Mouse (Mus musculus) midbrain, embryonic 11.5 days (tissue): ENCODE measurements around the gene Fgd6. TPM values are rescaled to one million over a fixed set of nuclear protein-coding genes. Genes with fewer than 3 reads are reported as not detected.

ENCODE experiments used
- ATAC-seq: fragments of 200-750 bp; cut with Nextera tagmentation; 2 replicates; pipeline ENCODE4 v1.8.0; 2017; ENCODE audit warnings: moderate TSS enrichment, moderate library complexity; ENCODE audit not compliant: low FRiP score
- DNase-seq: peaks from one replicate; pipeline ENCODE4 v3.0.0; 2015; ENCODE audit warnings: low spot score; ENCODE audit errors: missing footprints
- H3K27ac ChIP-seq: fragments of 300-500 bp; sonication (generic); 2 replicates; pipeline ENCODE4 v1.5.1; 2014; ENCODE audit warnings: low read depth, low read length
- H3K27me3 ChIP-seq: fragments of 300-500 bp; sonication (generic); 2 replicates; pipeline ENCODE4 v1.6.1; 2014; ENCODE audit warnings: mild to moderate bottlenecking, low read length, moderate library complexity, mixed read lengths; ENCODE audit not compliant: control insufficient read depth, insufficient read depth
- H3K36me3 ChIP-seq: fragments of 300-500 bp; sonication (generic); 2 replicates; pipeline ENCODE4 v1.6.1; 2014; ENCODE audit warnings: mild to moderate bottlenecking, low read length, moderate library complexity, mixed read lengths; ENCODE audit not compliant: control insufficient read depth, insufficient read depth
- H3K4me1 ChIP-seq: fragments of 300-500 bp; sonication (generic); 2 replicates; pipeline ENCODE4 v1.6.1; 2014; ENCODE audit warnings: low read length; ENCODE audit not compliant: control insufficient read depth, insufficient read depth
- H3K4me2 ChIP-seq: fragments of 300-500 bp; sonication (generic); 2 replicates; pipeline ENCODE4 v1.6.1; 2014; ENCODE audit warnings: mild to moderate bottlenecking, moderate library complexity
- H3K4me3 ChIP-seq: fragments of 300-500 bp; sonication (generic); 2 replicates; pipeline ENCODE4 v1.5.1; 2014; ENCODE audit warnings: low read depth, low read length
- H3K9ac ChIP-seq: fragments of 300-500 bp; sonication (generic); 2 replicates; pipeline ENCODE4 v1.6.1; 2014; ENCODE audit warnings: low read length
- H3K9me3 ChIP-seq: fragments of 300-500 bp; sonication (generic); 2 replicates; pipeline ENCODE4 v1.6.1; 2016; ENCODE audit warnings: low read length; ENCODE audit not compliant: control insufficient read depth
- WGBS: fragments of 180-500 bp; shearing (Covaris S2); extraction: QIAGEN DNeasy Blood & Tissue Kit; methylation state at CpG from one replicate; pipeline ENCODE4 v1.1.7; 2014; 5-methylcytosine and 5-hydroxymethylcytosine counted together
- polyA plus RNA-seq: library from polyadenylated mRNA; unstranded; fragments of >200 nt; fragmentation: Nextera tagmentation; extraction: Ambion mirVana; gene quantifications from 2 replicates; pipeline ENCODE4 v1.2.1, GENCODE M21; 2014

The Fgd6 gene
- polyA plus RNA-seq, 1 experiment from 2014 or later = 5.6 TPM

DNA sequence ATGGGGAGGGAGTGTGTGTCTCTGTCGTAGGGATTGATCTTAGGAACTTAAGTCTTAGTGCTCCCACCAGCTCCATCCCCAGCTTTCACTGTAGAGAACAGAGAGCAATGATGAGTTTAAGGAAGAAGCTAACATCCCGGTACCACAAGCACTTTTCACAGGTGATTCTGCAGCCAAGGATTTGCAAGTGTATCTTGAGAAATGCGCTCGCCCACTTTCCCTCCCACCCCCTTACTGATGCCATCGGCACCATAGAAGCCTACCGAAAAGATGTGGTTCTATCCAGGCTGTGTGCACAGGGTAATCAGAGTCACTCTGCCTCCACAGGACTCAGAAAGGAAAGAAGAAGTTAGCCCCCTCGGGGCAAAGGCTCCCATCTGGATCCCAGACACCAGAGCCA is 97.9 kb downstream of the Fgd6 start:
- Histone ChIP-seq H3K4me3 (no peak overlapping the region), H3K4me2 (no peak overlapping the region), H3K9ac (no peak overlapping the region), H3K9me3 (no peaks in the 10 kb centered on the region), H3K27ac (no peak overlapping the region), H3K36me3 (no peaks in the 10 kb centered on the region), H3K27me3 (no peaks in the 10 kb centered on the region), H3K4me1 (no peaks in the 10 kb centered on the region)
- no peak for ATAC-seq
- no peak for DNase-seq
- 91% methylated on average over 7 of the region's 7 CpGs for WGBS

DNA sequence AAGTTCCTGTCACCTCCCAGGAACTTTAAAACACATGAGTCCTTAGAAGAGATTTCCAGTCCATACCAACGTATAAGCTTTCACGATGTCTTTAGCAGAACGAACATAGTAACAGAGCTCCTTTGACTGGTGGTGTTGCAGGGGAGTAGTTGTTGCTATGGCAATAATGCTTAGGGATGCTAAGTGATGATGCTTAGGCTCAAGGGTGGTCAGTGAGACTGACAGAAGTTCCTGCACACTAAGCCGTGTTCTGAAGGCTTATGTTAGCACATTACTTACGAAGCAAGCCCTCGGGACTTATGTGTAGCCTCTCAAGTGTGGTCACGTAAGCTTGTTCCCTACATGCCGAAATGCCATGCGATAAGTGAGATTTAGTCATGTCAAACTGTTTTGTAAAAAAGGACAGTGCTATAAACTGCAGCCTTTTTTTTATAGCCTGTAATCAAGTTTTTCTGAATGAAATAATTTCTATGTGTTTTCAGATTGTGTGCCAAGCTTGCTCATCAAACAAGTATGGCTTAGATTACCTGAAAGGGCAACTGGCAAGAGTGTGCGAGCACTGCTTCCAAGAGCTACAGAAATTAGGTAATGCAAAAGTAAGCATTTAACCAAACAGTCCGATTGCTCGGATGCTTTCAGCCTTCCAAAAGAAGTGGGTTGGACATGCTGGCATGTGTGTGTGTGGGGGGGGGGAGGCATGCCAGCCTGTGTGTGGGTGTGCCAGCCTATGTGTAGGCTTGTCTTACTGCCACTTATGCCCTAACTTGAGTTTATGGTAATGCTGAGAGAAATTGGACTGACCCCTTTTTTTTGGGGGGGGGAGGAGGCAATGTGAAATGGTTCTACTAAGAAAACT is 99.0 kb downstream of the Fgd6 start:
- no peak for DNase-seq
- 89% methylated on average over 12 of the region's 12 CpGs for WGBS

DNA sequence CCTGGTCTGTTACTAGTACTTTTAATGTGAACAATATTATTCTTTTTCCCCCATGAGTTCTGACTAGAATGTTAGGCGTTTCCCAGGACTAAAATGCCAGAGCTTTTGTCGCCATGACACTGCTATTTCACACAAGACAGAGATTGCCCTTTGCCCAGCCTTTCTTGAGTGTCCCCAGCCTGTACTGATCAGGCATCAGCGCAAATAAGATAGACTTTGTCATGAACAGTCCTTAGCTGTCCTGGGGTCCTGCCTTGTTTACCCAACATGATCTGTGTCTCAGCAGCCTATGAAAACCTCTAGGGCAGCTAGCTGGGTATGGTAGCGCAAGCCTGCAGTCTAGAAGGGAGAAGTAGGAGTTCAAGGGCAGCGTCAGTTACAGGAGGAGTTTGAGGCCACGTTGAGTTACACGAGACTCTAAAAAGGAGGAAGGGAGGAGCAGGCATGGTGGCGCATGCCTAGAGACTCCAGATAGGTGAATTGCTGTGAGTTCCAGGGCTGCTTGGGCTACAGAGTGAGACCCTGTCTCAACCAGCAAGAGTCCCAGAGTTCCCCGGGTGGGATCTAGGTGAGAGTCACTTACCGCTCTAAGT is 103.2 kb downstream of the Fgd6 start:
- Histone ChIP-seq H3K36me3 (no peaks in the 10 kb centered on the region; the same call in 1 of the 2 replicates), H3K27me3 (no peaks in the 10 kb centered on the region), H3K4me2 (no peak overlapping the region), H3K9ac (no peak overlapping the region), H3K4me1 (no peaks in the 10 kb centered on the region), H3K27ac (no peak overlapping the region), H3K9me3 (no peaks in the 10 kb centered on the region), H3K4me3 (no peak overlapping the region)
- DNase-seq (no peak), ATAC-seq (no peak)
- 92% methylated on average over 10 of the region's 10 CpGs for WGBS

More for the DNA sequence above, 99.0 kb downstream of the Fgd6 start:
- Histone ChIP-seq H3K4me2 (no peak overlapping the region), H3K36me3 (no peaks in the 10 kb centered on the region), H3K27ac (no peak overlapping the region), H3K4me1 (no peaks in the 10 kb centered on the region), H3K9me3 (no peaks in the 10 kb centered on the region), H3K27me3 (no peaks in the 10 kb centered on the region), H3K4me3 (no peak overlapping the region), H3K9ac (no peak overlapping the region)
- no peak for ATAC-seq

DNA sequence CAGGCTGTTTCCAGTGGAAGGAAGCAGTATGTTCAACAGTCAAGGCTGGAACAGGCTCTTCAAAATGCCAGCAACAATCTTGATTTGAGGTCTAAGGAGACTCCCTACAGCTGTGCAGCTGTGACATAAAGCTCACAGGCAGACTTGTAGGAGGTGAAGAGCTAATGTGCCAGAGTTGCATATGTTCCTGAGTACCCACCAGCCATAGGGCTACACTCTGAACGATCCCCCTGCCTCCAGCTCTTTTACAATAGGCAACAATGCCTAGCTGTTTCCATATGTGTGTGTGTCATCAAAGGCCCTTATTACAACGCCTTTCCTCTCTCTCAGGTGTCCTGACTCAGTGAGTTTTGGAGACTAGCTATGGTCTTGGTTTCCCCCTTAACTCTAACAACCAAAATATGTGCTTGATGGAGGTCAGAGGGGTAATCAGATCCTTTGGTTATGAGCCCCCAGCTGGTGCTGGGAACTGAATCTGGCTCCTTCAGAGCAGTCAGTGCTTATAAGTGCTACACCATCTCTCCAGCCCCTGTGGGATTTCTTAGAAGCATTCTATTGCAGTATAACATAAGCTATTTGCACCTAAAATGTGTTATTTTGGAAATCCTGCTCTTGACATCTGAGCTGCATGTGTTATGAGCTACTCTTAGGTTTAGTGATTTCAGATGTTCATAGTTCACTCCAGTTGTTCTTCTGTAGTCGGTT is 104.6 kb downstream of the Fgd6 start:
- WGBS = 85% methylated on average over 3 of the region's 3 CpGs
- no peak overlapping the region for H3K4me3 ChIP-seq

DNA sequence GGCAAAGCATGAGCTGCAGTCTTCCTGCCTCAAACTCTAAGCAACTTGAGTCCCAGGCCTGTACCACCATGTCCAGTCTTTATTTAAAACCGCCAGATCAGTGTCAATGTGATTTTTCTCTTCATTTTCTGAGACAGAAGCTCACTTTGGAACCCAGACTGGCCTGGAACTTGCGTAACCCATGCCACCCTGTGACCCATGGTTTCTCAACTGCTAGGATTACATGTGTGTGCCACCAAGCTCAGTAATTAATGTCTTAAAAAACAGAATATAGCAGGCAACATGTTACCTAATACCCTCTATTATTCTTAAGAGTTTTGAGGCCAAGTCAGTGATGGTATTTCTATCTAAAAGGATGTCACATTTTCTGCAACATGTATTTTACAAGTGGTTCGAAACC is 106.6 kb downstream of the Fgd6 start:
- ATAC-seq = no peak
- Histone ChIP-seq H3K4me3 (no peak overlapping the region), H3K4me1 (no peaks in the 10 kb centered on the region), H3K9ac (no peak overlapping the region), H3K9me3 (no peaks in the 10 kb centered on the region), H3K36me3 (no peaks in the 10 kb centered on the region; the same call in 1 of the 2 replicates), H3K27ac (no peak overlapping the region), H3K27me3 (no peaks in the 10 kb centered on the region), H3K4me2 (no peak overlapping the region)
- 84% methylated on average over 3 of the region's 3 CpGs for WGBS
- DNase-seq = no peak

More for the DNA sequence above, 104.6 kb downstream of the Fgd6 start:
- Histone ChIP-seq H3K4me2 (no peak overlapping the region), H3K4me1 (no peaks in the 10 kb centered on the region), H3K36me3 (no peaks in the 10 kb centered on the region; the same call in 1 of the 2 replicates), H3K27ac (no peak overlapping the region), H3K9me3 (no peaks in the 10 kb centered on the region), H3K27me3 (no peaks in the 10 kb centered on the region), H3K9ac (no peak overlapping the region)
- DNase-seq (no peak), ATAC-seq (no peak)

DNA sequence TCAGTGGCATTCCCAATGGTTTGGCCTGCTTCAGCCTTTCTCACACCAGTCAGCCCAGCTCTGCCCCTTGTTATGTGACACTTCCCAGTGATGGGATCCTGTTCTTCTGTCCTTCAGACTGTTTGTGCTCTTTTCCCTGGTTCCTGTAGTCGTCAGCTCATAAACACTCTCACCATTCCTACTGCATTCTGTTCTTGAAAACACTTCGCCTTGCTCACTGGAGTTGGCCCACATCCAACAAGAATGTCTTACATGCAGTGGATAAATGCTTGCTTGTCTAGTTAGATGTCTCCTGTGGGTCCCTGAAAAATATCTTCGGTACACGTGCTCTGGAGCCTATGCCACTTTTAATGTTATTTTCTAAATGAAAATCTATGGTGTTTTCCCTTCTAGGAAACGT is 108.8 kb downstream of the Fgd6 start:
- Histone ChIP-seq H3K9me3 (no peaks in the 10 kb centered on the region), H3K27ac (no peak overlapping the region), H3K9ac (no peak overlapping the region), H3K27me3 (no peaks in the 10 kb centered on the region), H3K4me3 (no peak overlapping the region), H3K36me3 (no peaks in the 10 kb centered on the region; the same call in 1 of the 2 replicates), H3K4me1 (peaks cover 4% of the 10 kb centered on the region; the same call in 1 of the 2 replicates), H3K4me2 (no peak overlapping the region)
- DNase-seq (no peak), ATAC-seq (no peak)
- WGBS = 87% methylated on average over 5 of the region's 5 CpGs

DNA sequence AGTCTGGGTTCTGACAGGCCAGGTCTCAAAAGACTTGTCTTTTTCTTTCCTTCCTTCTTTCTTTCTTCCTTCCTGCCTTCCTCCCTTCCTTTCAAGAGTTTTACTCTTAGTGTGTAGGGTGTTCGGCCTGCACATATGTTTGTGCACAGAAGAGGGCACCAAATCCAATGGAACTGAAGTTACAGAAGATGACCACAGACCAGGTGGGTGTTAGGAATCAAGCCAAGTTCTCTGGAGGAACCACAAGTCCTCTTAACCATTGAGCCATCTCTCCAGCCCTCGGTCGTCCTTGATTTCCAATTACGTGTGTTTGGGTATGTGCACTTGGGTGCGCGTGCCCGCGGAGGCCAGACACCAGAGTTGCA is 111.6 kb downstream of the Fgd6 start:
- H3K27me3 ChIP-seq = no peaks in the 10 kb centered on the region
- ATAC-seq = no peak
- peak overlapping the region; percentile 96; the same call in 1 of the 2 replicates for H3K9ac ChIP-seq
- H3K4me3 ChIP-seq = peak overlapping the region; percentile 90
- no peaks in the 10 kb centered on the region for H3K9me3 ChIP-seq
- H3K36me3 ChIP-seq = no peaks in the 10 kb centered on the region
- WGBS = 9% methylated on average over 8 of the region's 8 CpGs
- H3K27ac ChIP-seq = no peak overlapping the region
- H3K4me1 ChIP-seq = peaks cover 4% of the 10 kb centered on the region; the same call in 1 of the 2 replicates
- peak overlapping the region; percentile 56 for H3K4me2 ChIP-seq
- DNase-seq = no peak

DNA sequence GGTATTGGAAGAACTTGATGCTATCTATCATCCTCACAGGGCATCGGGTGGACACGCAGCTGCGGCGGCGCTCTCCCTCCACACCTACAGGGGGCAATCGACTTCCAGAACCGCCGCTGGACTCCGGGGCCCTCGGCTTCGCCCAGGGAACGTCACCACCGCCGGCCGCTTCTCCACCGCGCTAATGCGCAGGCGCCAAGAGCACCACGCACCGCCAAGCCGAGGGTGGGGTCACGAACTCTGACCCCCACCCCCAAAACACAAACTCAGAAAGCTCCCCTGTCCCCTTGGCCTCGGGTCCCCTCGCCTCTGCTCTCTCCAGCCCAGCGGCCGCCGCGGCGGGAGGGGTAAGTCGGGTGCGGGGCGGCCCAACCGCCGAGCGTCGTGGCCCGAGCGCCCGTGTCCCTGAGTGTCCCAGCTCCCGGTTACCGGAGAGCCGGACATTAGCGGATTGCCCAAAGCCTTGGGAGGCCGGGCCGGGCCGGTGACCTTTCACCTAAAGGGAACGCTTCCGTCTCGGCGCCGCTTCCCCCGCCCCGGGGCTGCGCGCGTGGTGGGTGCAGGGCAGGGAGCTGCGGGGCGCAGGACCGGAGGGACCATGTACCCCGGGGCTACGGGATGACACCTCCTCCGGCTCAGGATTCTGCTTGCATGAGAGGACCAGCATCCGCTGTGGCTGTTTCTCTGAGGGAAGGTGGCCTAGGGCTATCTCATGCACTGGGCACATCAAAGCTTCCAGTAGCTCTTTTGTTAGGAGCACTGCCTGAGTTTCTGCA is 112.1 kb downstream of the Fgd6 start, which contains the start of gene Nr2c1:
TSS of gene Nr2c1 (plus strand) at position 268 of the 776 bp plus-strand sequence.
- H3K4me3 ChIP-seq = peak within 1 kb of the TSS; percentile 90
- H3K9me3 ChIP-seq = no peaks in the 10 kb centered on the region
- peak within 1 kb of the TSS; percentile 67 for H3K27ac ChIP-seq
- H3K9ac ChIP-seq = peak within 1 kb of the TSS; percentile 96
- peak; percentile 98 for DNase-seq
- WGBS = under 1% methylated on average over 63 of the region's 64 CpGs
- H3K4me2 ChIP-seq = peak within 1 kb of the TSS; percentile 56
- no peaks in the 10 kb centered on the region for H3K27me3 ChIP-seq
- peaks cover 4% of the 10 kb centered on the region; the same call in 1 of the 2 replicates for H3K4me1 ChIP-seq
- no peaks in the 10 kb centered on the region for H3K36me3 ChIP-seq
- peak; percentile 95 for ATAC-seq
